Mouse (Mus musculus) small intestine, adult 2 months (tissue): Measurements from ENCODE around the gene Tmem268. TPM values are rescaled to one million over a fixed set of nuclear protein-coding genes. Genes with fewer than 3 reads are reported as not detected.

ENCODE experiments used
- H3K27ac ChIP-seq: fragments of 200-500 bp; 2 replicates; pipeline ENCODE4 v1.5.1; 2012; ENCODE audit warnings: low read depth, low read length, control low read depth, inconsistent platforms; ENCODE audit not compliant: insufficient read depth
- H3K27me3 ChIP-seq: fragments of 200-500 bp; 2 replicates; pipeline ENCODE4 v1.6.1; 2012; ENCODE audit warnings: mild to moderate bottlenecking, moderate library complexity, low read length, inconsistent platforms; ENCODE audit not compliant: control insufficient read depth, insufficient read depth
- H3K36me3 ChIP-seq: fragments of 200-500 bp; 2 replicates; pipeline ENCODE4 v1.6.1; 2012; ENCODE audit warnings: mild to moderate bottlenecking, low read length, control low read depth, inconsistent platforms; ENCODE audit not compliant: control insufficient read depth, insufficient read depth
- H3K4me1 ChIP-seq: fragments of 200-500 bp; 2 replicates; pipeline ENCODE4 v1.6.1; 2012; ENCODE audit warnings: low read length, inconsistent platforms, mixed read lengths; ENCODE audit not compliant: control insufficient read depth, insufficient read depth, insufficient read length
- H3K4me3 ChIP-seq: fragments of 200-500 bp; 2 replicates; pipeline ENCODE4 v1.5.1; 2012; ENCODE audit warnings: low read depth, mild to moderate bottlenecking, control low read depth, inconsistent platforms, low read length, moderate library complexity
- CTCF ChIP-seq: fragments of 200-500 bp; IDR thresholded peaks from 2 replicates; pipeline ENCODE4 v1.5.1; 2012; ENCODE audit warnings: low read depth, mild to moderate bottlenecking, control low read depth, inconsistent platforms, low read length, moderate library complexity, mixed read lengths; ENCODE audit not compliant: insufficient replicate concordance, insufficient read length; ENCODE audit errors: extremely low read depth
- POLR2A ChIP-seq: fragments of 200-500 bp; IDR thresholded peaks from 2 replicates; pipeline ENCODE4 v1.6.1; 2012; ENCODE audit warnings: low read depth, mild to moderate bottlenecking, control low read depth, inconsistent platforms, low read length, moderate library complexity
- WGBS: fragments of 180-500 bp; shearing (Covaris S2); methylation state at CpG from one replicate; pipeline ENCODE4 v1.1.7; 2018; 5-methylcytosine and 5-hydroxymethylcytosine counted together
- polyA plus RNA-seq: library from polyadenylated mRNA; depleted of rRNA; stranded (reverse); fragments of >200 nt; gene quantifications from 2 replicates; pipeline ENCODE4 v1.2.3, GENCODE M21; 2012; rRNA removed

Tmem268 gene
- polyA plus RNA-seq, 1 experiment, result 10.8 TPM

DNA sequence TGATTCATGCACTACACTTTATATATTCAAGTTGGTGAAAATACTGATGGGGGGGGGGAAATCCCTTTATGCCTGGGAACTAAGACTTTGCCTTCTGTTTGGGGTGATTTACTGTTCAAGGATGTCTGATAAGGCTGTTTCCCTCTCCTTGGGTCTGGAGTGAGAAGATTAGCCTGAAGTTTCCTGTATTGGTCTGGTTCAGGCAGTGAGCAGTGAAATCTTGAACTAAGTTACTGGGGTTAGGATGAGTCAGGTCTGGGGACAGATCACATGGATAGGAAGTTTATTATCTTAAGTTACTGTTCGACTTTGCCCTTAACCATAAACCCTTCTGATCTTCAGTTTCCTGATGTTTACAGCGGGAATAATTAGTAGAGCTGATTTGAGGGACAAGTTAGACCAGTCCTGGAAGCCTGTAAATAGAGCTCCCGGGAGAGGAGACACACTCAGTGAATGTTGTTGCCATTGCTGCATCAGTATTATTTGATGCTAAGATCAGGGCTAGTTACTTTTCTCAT lies 67.0 kb downstream of the Tmem268 start:
- H3K4me1 ChIP-seq, result peaks cover 15% of the 10 kb centered on the region
- no peak for TF ChIP-seq POLR2A
- no peak for TF ChIP-seq CTCF
- no peak overlapping the region for H3K4me3 ChIP-seq
- no peaks in the 10 kb centered on the region for H3K27me3 ChIP-seq
- 14% methylated on average over 3 of the region's 3 CpGs for WGBS
- no peaks in the 10 kb centered on the region for H3K36me3 ChIP-seq
- peak overlapping the region; percentile 75 for H3K27ac ChIP-seq

DNA sequence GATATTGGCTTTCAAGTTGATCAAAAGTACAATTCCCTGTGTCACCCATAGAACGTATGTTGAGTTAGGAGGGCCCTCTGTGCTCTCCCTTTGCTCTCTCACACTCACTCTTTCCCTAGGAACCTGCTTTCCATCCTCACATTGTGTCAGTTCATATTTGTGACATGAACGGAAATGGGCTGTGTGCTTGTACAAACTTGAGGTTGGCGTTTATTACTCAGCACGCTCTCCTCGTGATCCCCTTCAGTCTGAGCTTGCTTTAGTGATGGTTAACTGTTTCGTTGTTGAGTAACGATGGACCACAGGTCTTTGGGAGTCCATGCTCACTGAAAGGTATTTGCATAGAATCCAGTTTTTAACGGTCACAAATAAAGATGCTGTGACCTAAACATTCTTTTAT lies 68.5 kb downstream of the Tmem268 start:
- no peak overlapping the region for H3K27ac ChIP-seq
- no peaks in the 10 kb centered on the region for H3K36me3 ChIP-seq
- peaks cover 15% of the 10 kb centered on the region for H3K4me1 ChIP-seq
- H3K4me3 ChIP-seq, result no peak overlapping the region
- no peaks in the 10 kb centered on the region for H3K27me3 ChIP-seq
- WGBS, result 84% methylated on average over 8 of the region's 8 CpGs
- no peak for TF ChIP-seq CTCF
- no peak for TF ChIP-seq POLR2A

DNA sequence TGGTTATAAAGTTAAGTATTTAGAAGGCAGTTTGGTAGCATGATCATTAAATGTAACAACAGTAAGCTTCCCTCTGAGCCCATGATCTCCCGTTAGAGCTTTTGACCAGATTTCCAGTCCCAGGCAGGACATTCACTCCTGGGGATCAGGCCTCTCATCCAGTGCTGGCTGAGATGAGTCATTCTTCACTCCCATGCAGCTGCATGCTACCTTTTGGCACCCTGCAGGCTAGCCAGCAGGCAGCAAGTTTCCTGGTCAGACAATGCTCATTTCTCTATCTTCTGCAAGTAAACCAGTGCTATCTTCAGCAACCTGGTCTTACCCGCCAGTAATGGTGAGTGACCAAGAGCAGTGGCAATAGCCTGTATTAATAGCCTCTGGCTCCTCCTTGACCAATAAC lies 74.6 kb downstream of the Tmem268 start:
- 83% methylated on average over 2 of the region's 2 CpGs for WGBS
- Histone ChIP-seq H3K27me3 (no peaks in the 10 kb centered on the region), H3K36me3 (no peaks in the 10 kb centered on the region), H3K4me1 (peaks cover 4% of the 10 kb centered on the region), H3K27ac (no peak overlapping the region), H3K4me3 (no peak overlapping the region)
- TF ChIP-seq CTCF, result no peak
- TF ChIP-seq POLR2A, result no peak

Other genes with a start within 250 kb of the Tmem268 start
- gene Orm1, start 214.2 kb upstream of the Tmem268 start, polyA plus RNA-seq, result not detected in 2 replicates
- gene Orm3, start 202.6 kb upstream of the Tmem268 start, polyA plus RNA-seq, result not detected in 2 replicates
- not detected in 2 replicates for gene Orm2, start 196.3 kb upstream of the Tmem268 start, polyA plus RNA-seq
- 8.1 and 11.5 TPM in 2 replicates for gene Akna, start 155.4 kb upstream of the Tmem268 start, polyA plus RNA-seq
- gene Whrn, start 62.8 kb upstream of the Tmem268 start, polyA plus RNA-seq, result 14.0 and 20.2 TPM in 2 replicates
- gene Atp6v1g1, start 14.0 kb upstream of the Tmem268 start, polyA plus RNA-seq, result 9.7 and 19.5 TPM in 2 replicates
- gene Gm11213, start 46.5 kb downstream of the Tmem268 start, polyA plus RNA-seq, result not detected in 2 replicates
- gene Tex48, start 63.6 kb downstream of the Tmem268 start, polyA plus RNA-seq, result not detected in 2 replicates
- not detected in 2 replicates for gene Gm11214, start 104.6 kb downstream of the Tmem268 start, polyA plus RNA-seq
- 0.04 and 0.25 TPM in 2 replicates for gene Tnfsf15, start 186.3 kb downstream of the Tmem268 start, polyA plus RNA-seq